Mouse (Mus musculus) brain, embryonic 14.5 days (tissue): ENCODE data around the gene BC052040. TPM values are rescaled to one million over a fixed set of nuclear protein-coding genes. Genes with fewer than 3 reads are reported as not detected.

Source experiments
- DNase-seq: peaks from one replicate; pipeline ENCODE4 v3.0.0-alpha.2; 2011; ENCODE audit warnings: low read depth
- CTCF ChIP-seq: fragments of 200-500 bp; IDR thresholded peaks from 2 replicates; pipeline ENCODE4 v1.5.1; 2012; ENCODE audit warnings: inconsistent platforms, mild to moderate bottlenecking, moderate library complexity, borderline replicate concordance; ENCODE audit not compliant: insufficient read depth, insufficient read length; ENCODE audit errors: extremely low read depth
- POLR2A ChIP-seq: fragments of 200-500 bp; IDR thresholded peaks from 2 replicates; pipeline ENCODE4 v1.6.1; 2012; ENCODE audit warnings: mild to moderate bottlenecking, inconsistent platforms, borderline replicate concordance; ENCODE audit not compliant: poor library complexity, insufficient read depth, insufficient read length, severe bottlenecking; ENCODE audit errors: extremely low read depth
- polyA plus RNA-seq: library from polyadenylated mRNA; depleted of rRNA; stranded (reverse); fragments of >200 nt; gene quantifications from 2 replicates; pipeline ENCODE4 v1.2.3, GENCODE M21; 2012

The BC052040 gene
- polyA plus RNA-seq, 1 experiment, result 14.8 TPM

DNA sequence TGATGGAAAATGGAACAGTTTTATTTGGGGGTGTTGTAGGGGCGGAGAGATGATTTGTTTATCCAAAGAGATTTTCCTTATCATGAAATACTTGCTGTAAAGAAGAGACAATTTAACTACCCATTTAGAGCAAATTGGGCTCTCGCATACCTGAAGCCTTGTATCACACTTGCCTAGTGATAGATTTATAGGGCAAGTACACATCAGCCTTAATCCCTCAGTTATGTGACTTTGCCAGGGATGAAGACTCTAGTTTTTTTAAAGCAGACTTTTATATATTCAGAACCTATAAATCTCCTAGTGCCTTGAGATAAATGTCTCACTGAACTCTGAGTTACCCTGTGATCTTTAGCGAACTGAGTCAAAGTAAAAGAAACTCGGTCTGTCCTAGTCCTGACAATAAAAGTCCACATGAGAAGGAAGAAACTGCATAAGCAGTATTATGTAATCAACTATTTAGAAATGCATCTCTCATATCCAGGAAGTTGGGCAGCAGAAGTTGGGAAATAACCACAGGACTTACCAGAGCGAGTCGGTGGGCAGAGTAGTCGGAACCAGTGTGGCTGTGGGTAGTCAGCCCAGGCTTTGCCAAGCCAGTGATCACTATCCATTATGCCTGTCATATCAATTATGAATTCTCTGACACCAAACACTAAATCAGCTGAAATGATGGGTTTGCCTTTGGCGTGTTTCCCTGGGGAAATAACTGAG, 183.2 kb downstream of the BC052040 start:
- TF ChIP-seq POLR2A, result no peak
- TF ChIP-seq CTCF, result no peak
- DNase-seq, result no peak

DNA sequence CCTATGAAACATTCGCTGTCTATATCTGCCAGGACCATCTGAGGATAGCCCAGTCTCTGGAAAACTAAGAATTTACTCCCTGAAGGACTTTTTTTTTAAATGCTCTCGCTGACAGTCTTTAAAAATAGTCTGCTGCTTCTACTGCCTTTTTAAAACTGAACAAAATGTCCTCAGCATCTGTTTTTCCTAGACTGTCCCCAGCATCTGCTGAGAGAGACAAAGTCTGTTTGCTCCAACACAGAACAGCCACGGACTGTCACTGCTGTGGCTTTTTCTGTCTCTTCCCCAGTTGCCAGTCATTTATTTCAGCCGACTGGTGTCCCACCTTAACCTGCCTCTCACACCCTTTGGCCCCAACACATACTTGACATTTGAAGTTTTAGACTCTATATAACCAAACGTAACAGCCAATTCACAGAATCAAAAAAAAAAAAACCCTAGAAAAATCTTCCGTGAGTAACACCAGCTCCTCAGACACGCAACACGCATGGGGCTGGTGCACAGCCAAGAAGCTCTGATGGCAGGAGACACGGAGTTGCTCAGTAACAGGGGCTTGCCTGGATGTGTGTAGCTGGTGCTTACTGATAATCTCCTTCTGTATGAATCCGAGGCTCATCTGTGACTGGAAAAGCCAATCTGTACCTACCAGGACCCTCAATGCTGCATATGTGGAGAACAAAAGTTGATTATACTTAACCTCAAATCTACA, 188.2 kb downstream of the BC052040 start:
- TF ChIP-seq CTCF (no peak), POLR2A (no peak)
- DNase-seq, result peak; percentile 41

DNA sequence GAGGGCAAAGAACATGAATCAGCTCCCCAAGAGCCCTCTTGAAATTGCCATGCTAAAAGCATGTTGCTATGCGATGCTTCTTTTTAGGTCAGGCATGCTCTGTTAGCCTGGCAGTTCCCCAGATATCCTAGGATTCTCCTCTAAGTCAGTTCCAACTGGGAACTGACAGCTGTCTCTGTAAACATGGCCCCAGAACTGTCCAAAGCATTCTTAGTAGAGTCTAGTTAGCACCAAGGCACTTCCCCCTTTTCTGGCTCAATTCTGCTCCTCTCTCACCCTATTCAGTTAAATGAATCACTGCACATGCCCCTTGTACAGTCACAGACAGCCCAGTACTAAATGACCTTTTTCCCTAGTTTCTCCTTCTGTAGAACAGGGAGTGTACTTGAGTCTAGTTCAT, 191.2 kb downstream of the BC052040 start:
- no peak for DNase-seq
- no peak for TF ChIP-seq CTCF
- no peak for TF ChIP-seq POLR2A

DNA sequence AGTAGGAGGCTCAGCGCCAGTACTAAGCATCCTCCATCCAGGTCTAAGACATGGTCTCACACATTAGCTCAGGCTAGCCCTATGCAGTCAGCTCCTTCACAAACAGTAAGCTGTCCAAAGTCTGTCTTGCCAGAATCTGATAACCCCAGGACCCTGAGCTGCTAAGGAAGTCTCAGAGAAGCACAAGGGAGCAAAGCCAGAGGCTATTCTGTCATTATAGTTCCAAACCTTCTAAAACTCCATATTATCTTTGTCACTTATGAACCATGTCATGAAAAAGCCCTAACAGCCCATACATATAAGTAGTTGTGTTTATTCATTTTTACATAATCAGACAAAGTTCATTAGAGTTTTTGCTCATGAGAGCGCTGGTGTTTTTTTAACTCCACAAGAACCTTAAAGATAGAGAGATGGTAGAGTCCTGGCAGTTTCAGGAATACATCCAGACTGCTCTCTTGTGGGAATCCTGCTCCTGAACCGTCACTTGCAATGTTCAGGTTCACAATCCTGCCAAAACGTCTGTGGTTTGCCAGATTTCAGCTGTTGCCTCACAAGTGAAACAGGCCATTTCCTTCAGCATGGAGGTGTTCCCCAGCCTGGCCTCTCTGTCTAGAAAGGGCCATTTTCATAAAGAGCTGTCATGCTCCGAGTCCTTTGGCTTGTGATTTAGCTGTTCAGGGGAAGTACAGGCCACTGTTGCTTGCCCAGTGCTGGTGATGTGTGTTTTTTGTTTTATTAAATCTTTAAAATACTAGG, 192.8 kb downstream of the BC052040 start:
- no peak for DNase-seq
- TF ChIP-seq CTCF (no peak), POLR2A (no peak)

DNA sequence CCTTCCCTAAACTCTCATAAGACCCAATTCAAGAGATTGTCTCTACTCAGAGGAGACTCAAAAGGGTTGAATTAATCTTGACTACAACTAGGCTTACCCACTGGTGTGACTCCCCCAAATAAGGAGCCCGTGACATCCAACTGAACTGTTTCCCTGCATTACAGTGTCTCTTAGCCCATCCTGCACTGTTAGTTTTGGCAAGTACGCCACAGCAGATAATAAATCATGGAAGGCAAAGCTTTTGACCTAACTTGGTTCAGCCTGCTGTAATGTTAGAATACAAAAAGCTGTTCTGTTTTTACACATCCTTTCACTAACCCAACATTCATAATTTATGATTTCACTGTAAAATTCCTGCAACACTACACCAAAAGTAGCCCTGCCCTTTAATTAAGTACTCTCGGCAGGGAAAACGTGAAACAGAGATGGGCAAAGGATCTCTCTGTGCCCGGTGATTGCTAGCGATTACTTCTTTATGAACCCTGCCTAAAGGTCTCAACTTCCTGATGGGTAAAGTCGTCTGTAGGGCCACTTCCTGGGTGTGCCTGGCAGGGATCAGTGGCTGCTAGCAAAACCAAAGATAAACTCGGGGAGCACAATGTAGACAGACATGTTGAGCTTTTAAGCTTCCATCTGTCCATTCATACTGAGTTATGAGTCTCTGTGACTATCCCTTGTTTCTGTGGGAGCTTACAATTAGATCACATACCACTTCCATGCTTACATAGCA, 194.1 kb downstream of the BC052040 start:
- no peak for DNase-seq
- no peak for TF ChIP-seq CTCF
- no peak for TF ChIP-seq POLR2A

DNA sequence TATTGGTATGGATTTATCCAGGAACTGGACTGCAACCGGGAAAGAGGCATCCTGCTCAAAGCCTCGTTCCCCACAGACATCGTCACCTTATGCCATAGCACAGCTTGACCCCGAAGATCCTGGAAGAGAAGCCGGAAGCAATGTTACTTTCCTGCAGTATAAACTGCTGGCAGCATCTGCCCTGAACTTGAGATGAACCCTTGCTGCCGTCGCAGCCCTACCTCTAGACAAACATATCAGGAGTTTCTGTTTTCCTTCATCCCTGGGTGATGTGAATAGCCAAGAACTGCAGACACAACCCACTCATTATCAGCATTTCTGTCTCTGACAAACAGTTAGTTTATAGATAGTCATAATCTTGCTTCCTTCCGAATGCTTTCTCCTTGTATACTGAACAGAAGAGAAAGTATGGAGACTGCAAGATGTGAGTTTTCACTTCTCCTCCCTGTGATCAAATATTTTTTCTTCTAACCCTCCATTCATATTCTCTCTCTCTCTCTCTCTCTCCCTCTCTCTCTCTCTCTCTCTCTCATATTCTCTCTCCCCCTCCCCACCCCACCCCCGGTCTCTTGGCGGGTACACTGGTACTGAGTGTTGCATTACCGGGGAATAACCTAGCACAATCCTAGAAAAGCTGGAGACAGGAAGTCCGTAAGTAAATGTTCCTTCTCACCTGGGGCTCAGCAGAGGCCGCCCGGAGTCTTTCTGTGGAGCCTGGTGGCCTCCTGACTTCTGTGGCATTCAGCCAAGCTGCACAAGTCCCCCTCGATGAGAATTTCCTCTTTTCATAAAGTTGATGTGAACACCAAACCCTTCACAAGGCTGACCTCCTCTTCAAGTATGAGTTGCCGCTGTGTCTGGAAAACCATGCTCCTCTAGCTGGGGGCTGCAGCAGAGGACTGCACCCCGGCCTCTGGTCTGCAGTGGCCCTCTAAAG, 195.7 kb downstream of the BC052040 start:
- TF ChIP-seq CTCF, result no peak
- TF ChIP-seq POLR2A, result no peak
- DNase-seq, result no peak

DNA sequence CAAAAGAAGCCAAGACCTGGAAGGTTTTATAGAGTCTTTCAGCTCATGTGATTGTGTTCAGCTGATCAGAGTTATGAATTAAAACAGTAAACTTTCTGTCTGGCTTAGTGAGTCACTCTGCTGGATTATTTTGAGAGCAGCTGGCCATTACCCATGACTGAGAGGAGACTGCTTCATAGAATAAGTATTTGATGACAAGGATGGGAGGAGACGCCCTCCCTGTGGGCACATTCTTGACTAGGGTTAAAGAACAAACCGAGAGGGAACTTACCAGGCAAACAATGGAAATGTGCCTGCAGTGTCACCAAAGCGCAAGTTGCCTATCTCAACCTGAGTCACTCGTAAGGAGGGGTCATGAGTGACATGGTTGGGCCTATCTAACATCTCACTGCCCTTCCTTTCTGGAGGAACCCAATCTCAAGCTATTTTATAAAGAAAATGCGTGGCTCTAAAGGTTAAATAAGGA, 199.1 kb downstream of the BC052040 start:
- no peak for TF ChIP-seq CTCF
- no peak for TF ChIP-seq POLR2A
- DNase-seq, result no peak

DNA sequence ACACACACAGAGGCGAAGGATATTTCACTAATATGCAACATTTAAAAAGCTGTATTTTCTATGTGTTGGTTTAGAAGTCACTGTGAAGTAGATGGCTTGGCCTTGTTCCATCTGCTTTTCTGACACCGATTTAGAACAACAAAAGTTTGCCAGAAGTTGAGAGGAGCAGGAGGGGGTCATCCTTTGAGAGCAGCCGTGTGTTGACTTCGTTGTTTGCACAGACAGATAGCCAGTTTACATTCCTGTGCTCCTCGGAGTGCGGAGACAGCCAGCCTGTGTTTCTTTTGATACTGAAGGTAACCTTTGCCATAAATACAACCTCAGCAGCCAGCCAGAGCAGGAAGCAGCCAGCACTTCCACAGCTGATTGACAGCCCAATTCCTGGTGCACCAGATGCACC, 204.2 kb downstream of the BC052040 start:
- DNase-seq, result peak; percentile 13
- no peak for TF ChIP-seq CTCF
- TF ChIP-seq POLR2A, result no peak

DNA sequence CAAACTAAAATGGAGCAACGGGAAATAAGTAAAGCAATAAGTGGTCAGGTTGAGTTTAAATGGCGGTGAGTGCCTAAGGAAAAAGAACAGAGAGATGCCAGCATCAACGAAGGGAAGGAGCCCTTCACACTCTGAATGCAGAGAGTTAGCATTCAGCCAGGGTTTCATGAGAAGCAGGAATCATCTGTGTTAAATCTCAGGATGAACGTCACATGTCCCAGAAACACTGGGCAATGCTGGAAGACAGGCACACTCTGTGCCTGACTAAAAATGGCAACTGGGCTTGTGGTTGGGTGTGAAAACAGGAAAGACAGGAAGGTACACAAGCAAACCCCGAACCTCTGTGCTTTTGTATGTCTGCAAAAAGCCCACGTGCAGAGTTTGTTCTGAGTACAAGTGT, 217.3 kb downstream of the BC052040 start:
- TF ChIP-seq POLR2A (no peak), CTCF (no peak)
- DNase-seq, result no peak

DNA sequence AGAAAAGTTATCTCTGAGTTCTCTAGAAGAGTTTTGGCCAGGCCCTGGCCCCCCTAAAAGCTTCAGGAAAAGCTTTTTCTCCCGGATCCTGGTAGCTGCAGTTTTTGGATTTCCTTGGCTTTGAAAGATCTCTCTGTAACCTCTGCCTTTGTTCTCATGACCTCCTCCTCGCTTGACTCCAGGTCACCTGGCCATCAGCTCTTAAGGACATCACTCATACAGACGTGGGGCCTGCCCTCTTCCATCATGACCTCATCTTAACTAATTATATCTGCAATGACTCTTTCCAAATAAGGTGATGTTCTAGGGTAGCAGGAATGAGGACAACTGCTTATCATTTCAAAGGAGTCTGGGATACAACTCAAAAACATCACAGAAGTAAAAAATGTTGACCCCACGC, 226.9 kb downstream of the BC052040 start:
- no peak for TF ChIP-seq POLR2A
- TF ChIP-seq CTCF, result no peak
- no peak for DNase-seq
